Mouse (Mus musculus) C2C12 (cell line): ENCODE results near the gene Skp2.

Experiments used
- CEBPB ChIP-seq: IDR thresholded peaks from one replicate; pipeline ENCODE4 v1.6.1; 2011; ENCODE audit warnings: low read depth, mild to moderate bottlenecking, control low read depth, moderate library complexity
- CTCF ChIP-seq: IDR thresholded peaks from one replicate; pipeline ENCODE4 v1.5.1; 2011; ENCODE audit not compliant: control insufficient read depth, insufficient read depth, insufficient read length
- FOSL1 ChIP-seq: IDR thresholded peaks from one replicate; pipeline ENCODE4 v1.8.0; 2011; ENCODE audit warnings: mild to moderate bottlenecking, low read length; ENCODE audit not compliant: poor library complexity, insufficient read depth, severe bottlenecking
- MAX ChIP-seq: IDR thresholded peaks from one replicate; pipeline ENCODE4 v1.6.1; 2011; ENCODE audit warnings: mild to moderate bottlenecking, control low read depth
- MYOD1 ChIP-seq: IDR thresholded peaks from one replicate; pipeline ENCODE4 v1.6.1; 2011; ENCODE audit warnings: low read depth; ENCODE audit not compliant: control insufficient read depth, insufficient read length
- MYOG ChIP-seq: IDR thresholded peaks from one replicate; pipeline ENCODE4 v1.6.1; 2011; ENCODE audit not compliant: control insufficient read depth, insufficient read length; ENCODE audit errors: extremely low read depth
- USF1 ChIP-seq: IDR thresholded peaks from one replicate; pipeline ENCODE4 v1.6.1; 2011; ENCODE audit warnings: low read depth, mild to moderate bottlenecking, control low read depth, moderate library complexity

DNA sequence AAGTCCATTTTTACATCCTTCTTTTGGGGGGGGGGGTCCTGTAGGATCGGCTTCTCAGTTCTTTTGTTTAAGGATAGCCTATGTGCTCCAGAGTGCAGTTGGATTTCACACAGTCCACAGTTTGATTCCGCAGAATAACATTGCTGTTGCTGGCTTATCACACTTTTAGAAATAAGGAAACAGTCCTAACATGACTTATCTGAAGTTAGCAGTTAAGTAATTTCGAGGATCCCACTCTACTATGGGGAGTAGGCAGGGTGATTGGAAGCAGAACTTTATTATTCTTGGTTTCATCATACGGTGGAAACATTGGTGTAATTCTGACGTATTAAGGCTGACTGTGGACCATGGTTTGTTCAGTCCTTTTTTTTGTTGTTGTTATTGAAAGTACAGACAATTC lies 64.6 kb downstream of the Skp2 start:
- no peak for TF ChIP-seq CTCF
- TF ChIP-seq MYOD1, result no peak
- no peak for TF ChIP-seq MAX
- no peak for TF ChIP-seq MYOG
- no peak for TF ChIP-seq USF1
- TF ChIP-seq CEBPB, result no peak
- TF ChIP-seq FOSL1, result no peak
